Mouse (Mus musculus) hindbrain, postnatal 0 days (tissue): Measurements from ENCODE around the gene Synpo2l. TPM values are rescaled to one million over a fixed set of nuclear protein-coding genes. Genes with fewer than 3 reads are reported as not detected.
"Not testable (repeated sequence)": the region's sequence is repeated elsewhere in the genome, so short reads cannot be mapped to it uniquely, and the experiment has no call there.

ENCODE experiments used
- ATAC-seq: fragments of 200-750 bp; cut with Nextera tagmentation; 2 replicates; pipeline ENCODE4 v1.8.0; 2017; ENCODE audit warnings: mild to moderate bottlenecking, moderate TSS enrichment, moderate library complexity
- DNase-seq: peaks from one replicate; pipeline ENCODE4 v3.0.0-alpha.2; 2015; ENCODE audit warnings: low spot score
- H3K27ac ChIP-seq: fragments of 300-500 bp; sonication (generic); 2 replicates; pipeline ENCODE4 v1.5.1; 2014; ENCODE audit warnings: mild to moderate bottlenecking
- H3K27me3 ChIP-seq: fragments of 300-500 bp; sonication (generic); 2 replicates; pipeline ENCODE4 v1.6.1; 2014; ENCODE audit warnings: low read length, mixed read lengths; ENCODE audit not compliant: insufficient read depth
- H3K36me3 ChIP-seq: fragments of 300-500 bp; sonication (generic); 2 replicates; pipeline ENCODE4 v1.6.1; 2014; ENCODE audit warnings: low read length, mixed read lengths; ENCODE audit not compliant: insufficient read depth
- H3K4me1 ChIP-seq: fragments of 300-500 bp; sonication (generic); 2 replicates; pipeline ENCODE4 v1.6.1; 2014; ENCODE audit warnings: antibody characterized with exemption, low read length, mixed read lengths; ENCODE audit not compliant: insufficient read depth
- H3K4me2 ChIP-seq: fragments of 300-500 bp; sonication (generic); 2 replicates; pipeline ENCODE4 v1.6.1; 2014; ENCODE audit warnings: low read depth, mild to moderate bottlenecking, low read length, moderate library complexity, mixed read lengths
- H3K4me3 ChIP-seq: fragments of 300-500 bp; sonication (generic); 2 replicates; pipeline ENCODE4 v1.5.1; 2014; ENCODE audit warnings: low read length
- H3K9ac ChIP-seq: fragments of 300-500 bp; sonication (generic); replicated peaks from 2 replicates; pipeline ENCODE4 v1.6.1; 2014; ENCODE audit warnings: mild to moderate bottlenecking, low read length, moderate library complexity, mixed read lengths
- H3K9me3 ChIP-seq: fragments of 300-500 bp; sonication (generic); 2 replicates; pipeline ENCODE4 v1.6.1; 2016; ENCODE audit warnings: low read length, mixed read lengths
- CTCF ChIP-seq: IDR thresholded peaks from 2 replicates; pipeline ENCODE4 v1.5.1; 2016; ENCODE audit warnings: antibody characterized with exemption, control low read depth, low read depth
- WGBS: fragments of 180-500 bp; shearing (Covaris S2); extraction: QIAGEN DNeasy Blood & Tissue Kit; methylation state at CpG from one replicate; pipeline ENCODE4 v1.1.7; 2014; 5-methylcytosine and 5-hydroxymethylcytosine counted together
- polyA plus RNA-seq: library from polyadenylated mRNA; unstranded; fragments of >200 nt; fragmentation: Nextera tagmentation; extraction: Ambion mirVana; gene quantifications from 2 replicates; pipeline ENCODE4 v1.2.1, GENCODE M21; 2015
- total RNA-seq: library from RNA; depleted of rRNA; stranded (reverse); fragments of >200 nt; gene quantifications from 2 replicates; pipeline ENCODE4 v1.2.3, GENCODE M21; 2014; rRNA removed

The Synpo2l gene
- total RNA-seq, result 0.11 and 0.52 TPM in 2 replicates
- polyA plus RNA-seq, result 0.20 and 0.23 TPM in 2 replicates

GRCm38 (mm10) chr14:20668154-20668810, at the start of gene Synpo2l:
Gene Synpo2l (minus strand): TSS chr14:20668354.
- 75% methylated on average over 8 of the region's 8 CpGs for WGBS
- Histone ChIP-seq H3K4me1 (no peaks in the 10 kb centered on the region), H3K36me3 (no peaks in the 10 kb centered on the region), H3K4me2 (no peak within 1 kb of the TSS), H3K9me3 (no peaks in the 10 kb centered on the region), H3K27me3 (no peaks in the 10 kb centered on the region), H3K9ac (no peak within 1 kb of the TSS), H3K27ac (no peak within 1 kb of the TSS), H3K4me3 (no peak within 1 kb of the TSS)
- DNase-seq (no peak), ATAC-seq (no peak)
- no peak for TF ChIP-seq CTCF

- Histone ChIP-seq H3K27ac (no peak overlapping the region), H3K9me3 (no peaks in the 10 kb centered on the region), H3K36me3 (peaks cover 80% of the 10 kb centered on the region), H3K27me3 (no peaks in the 10 kb centered on the region), H3K4me2 (no peak overlapping the region), H3K4me3 (no peak overlapping the region), H3K9ac (no peak overlapping the region), H3K4me1 (peaks cover 9% of the 10 kb centered on the region)
- TF ChIP-seq CTCF, result no peak
- ATAC-seq, result no peak
- no peak for DNase-seq
- 65% methylated on average over 11 of the region's 11 CpGs for WGBS
Measured at GRCm38 (mm10) chr14:20713832-20714231, 45.7 kb upstream of the Synpo2l start.

- peak overlapping the region; percentile 78 for H3K4me2 ChIP-seq
- H3K4me3 ChIP-seq, result peak overlapping the region; percentile 74
- WGBS, result 5% methylated on average over 10 of the region's 10 CpGs
- H3K9me3 ChIP-seq, result no peaks in the 10 kb centered on the region
- TF ChIP-seq CTCF, result no peak
- H3K36me3 ChIP-seq, result peaks cover 30% of the 10 kb centered on the region
- DNase-seq (no peak), ATAC-seq (no peak)
- H3K9ac ChIP-seq, result peak overlapping the region; percentile 88
- peak overlapping the region; percentile 87; the same call in 1 of the 2 replicates for H3K27ac ChIP-seq
- no peaks in the 10 kb centered on the region for H3K27me3 ChIP-seq
- H3K4me1 ChIP-seq, result peaks cover 12% of the 10 kb centered on the region
Measured at GRCm38 (mm10) chr14:20708239-20708638, 40.1 kb upstream of the Synpo2l start.

GRCm38 (mm10) chr14:20707201-20708190, 39.3 kb upstream of the Synpo2l start, which contains the start of gene Zswim8:
Gene Zswim8 (plus strand): TSS chr14:20707552.
- H3K4me1 ChIP-seq, result peaks cover 12% of the 10 kb centered on the region
- no peaks in the 10 kb centered on the region for H3K9me3 ChIP-seq
- 0 out of 2 replicates have a peak, but pooled peaks have one; percentile 10 for TF ChIP-seq CTCF
- H3K4me2 ChIP-seq, result peak within 1 kb of the TSS; percentile 78
- H3K4me3 ChIP-seq, result peak within 1 kb of the TSS; percentile 74
- peak within 1 kb of the TSS; percentile 87 for H3K27ac ChIP-seq
- H3K9ac ChIP-seq, result peak within 1 kb of the TSS; percentile 88
- peaks cover 23% of the 10 kb centered on the region for H3K36me3 ChIP-seq
- no peaks in the 10 kb centered on the region for H3K27me3 ChIP-seq
- WGBS, result under 1% methylated on average over 69 of the region's 80 CpGs
- DNase-seq (peak; percentile 96), ATAC-seq (peak; percentile 96)

GRCm38 (mm10) chr14:20703461-20703860, 35.3 kb upstream of the Synpo2l start:
- H3K4me1 ChIP-seq, ATAC-seq, H3K27me3 ChIP-seq, DNase-seq, H3K9me3 ChIP-seq, H3K36me3 ChIP-seq: not testable (repeated sequence)
- Histone ChIP-seq H3K4me3 (peak overlapping the region; percentile 67), H3K4me2 (peak overlapping the region; percentile 65), H3K27ac (peak overlapping the region; percentile 88), H3K9ac (peak overlapping the region; percentile 84)
- WGBS, result 12% methylated on average over 8 of the region's 8 CpGs

- Histone ChIP-seq H3K27me3 (no peaks in the 10 kb centered on the region), H3K4me1 (peaks cover 6% of the 10 kb centered on the region; the same call in 1 of the 2 replicates), H3K9ac (peak within 1 kb of the TSS; percentile 84), H3K27ac (peak within 1 kb of the TSS; percentile 88), H3K36me3 (peaks cover 4% of the 10 kb centered on the region; the same call in 1 of the 2 replicates), H3K9me3 (no peaks in the 10 kb centered on the region), H3K4me2 (peak within 1 kb of the TSS; percentile 65), H3K4me3 (peak within 1 kb of the TSS; percentile 67)
- under 1% methylated on average over 61 of the region's 61 CpGs for WGBS
- TF ChIP-seq CTCF, result peak; percentile 3; the same call in 1 of the 2 replicates
- DNase-seq (peak; percentile 92), ATAC-seq (peak; percentile 79)
Measured at GRCm38 (mm10) chr14:20702741-20703381, 34.7 kb upstream of the Synpo2l start, which contains the start of gene Chchd1. Gene Chchd1 (plus strand): TSS chr14:20703006.
